Mouse (Mus musculus): ENCODE data around the gene Zfp512b.

DNA sequence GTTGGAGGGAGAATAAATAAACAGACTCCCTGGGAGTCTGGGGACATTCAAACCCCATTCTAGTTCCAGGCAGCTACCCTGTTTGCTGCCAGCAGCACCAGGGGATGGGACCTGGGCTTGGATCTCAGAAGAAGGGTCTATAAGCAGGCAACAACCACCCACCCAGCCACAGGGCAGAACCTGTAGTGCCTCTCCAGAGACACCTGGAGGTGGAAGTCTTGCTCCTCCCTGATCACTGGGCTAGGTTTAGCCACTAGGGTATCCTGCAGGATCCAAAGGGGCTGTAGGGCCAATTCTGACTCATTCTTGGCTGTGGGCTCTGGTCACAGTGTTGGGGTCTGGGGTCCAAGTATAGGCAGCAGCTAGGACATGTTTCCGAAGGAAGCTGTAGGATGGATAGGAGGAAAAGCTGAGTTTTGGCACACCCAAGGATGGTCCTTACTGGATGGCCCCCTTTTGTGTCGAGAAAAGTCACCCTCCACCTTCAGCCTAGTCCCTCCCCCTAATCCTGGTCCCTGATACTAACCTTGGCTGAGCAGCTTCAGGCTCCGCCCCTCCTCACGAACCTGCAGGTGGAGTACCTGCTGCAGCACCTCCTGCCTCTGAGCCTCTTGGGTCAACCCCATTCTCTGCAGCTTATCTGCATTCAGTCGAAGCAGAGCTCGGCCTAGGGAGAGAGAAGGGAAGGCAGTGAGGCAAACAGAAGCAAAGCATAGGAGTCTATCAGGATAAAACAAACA, 3.8 kb upstream of the Zfp512b start:
- no peak for TF ChIP-seq CTCF (IDR thresholded peaks at IDR 0.05; ENCODE audit: control insufficient read depth, insufficient read depth, insufficient read length)
- no peak for TF ChIP-seq USF1 (IDR thresholded peaks at IDR 0.05; ENCODE audit: low read depth)
- TF ChIP-seq MAX (IDR thresholded peaks at IDR 0.05) = no peak
- TF ChIP-seq MYOD1 (IDR thresholded peaks at IDR 0.05; ENCODE audit: control insufficient read depth, insufficient read length, low read depth) = no peak
- no peak for TF ChIP-seq FOSL1 (IDR thresholded peaks at IDR 0.05; ENCODE audit: insufficient read depth, low read length, poor library complexity, severe bottlenecking)
- TF ChIP-seq CEBPB (IDR thresholded peaks at IDR 0.05; ENCODE audit: low read depth) = no peak
- TF ChIP-seq MYOG (IDR thresholded peaks at IDR 0.05; ENCODE audit: control insufficient read depth, extremely low read depth, insufficient read length) = no peak
